11 mouse cellular contexts compared by ENCODE assay signal in the genomic region with DNA sequence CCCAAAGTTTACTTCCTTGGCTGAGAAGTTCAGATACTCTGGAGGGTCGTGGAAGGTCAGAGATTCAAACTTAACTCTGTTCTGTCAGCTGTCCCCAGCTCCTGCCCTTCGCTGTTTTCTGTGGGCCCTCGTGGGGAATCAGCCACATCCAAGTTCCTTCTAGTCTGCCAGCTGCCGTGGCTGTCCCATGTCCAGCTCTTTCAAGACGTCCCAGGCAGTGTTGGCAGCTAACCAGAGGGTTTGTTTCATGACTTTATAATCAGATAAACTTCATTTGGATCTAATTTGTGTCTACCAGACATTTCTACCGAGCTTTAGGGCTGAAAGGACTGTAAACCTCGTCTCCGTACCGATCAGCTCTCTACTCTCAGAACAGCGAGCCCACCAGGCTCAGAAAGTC.
DNase-seq lines count a peak whose midpoint lies in the region; ATAC-seq lines count a peak whose summit lies in the region.
"Had no signal": no experiment of that assay in that cellular context is flagged by ENCODE, and none has a peak within 500 bp of the region (broad histone marks: within the 10 kb centered on the region; RNA-seq: fewer than 3 reads in every experiment).

No protein-coding gene starts in this region.

- no peak overlapping the region for H3K4me3 ChIP-seq in hindbrain, embryonic 13.5 days
- H3K4me3 ChIP-seq in hindbrain, embryonic 10.5 days: no peak overlapping the region
- H3K4me3 ChIP-seq in hindbrain, embryonic 16.5 days (ENCODE audit: low read length): no peak overlapping the region
- H3K4me3 ChIP-seq: midbrain, embryonic 10.5 days; neural tube, embryonic 15.5 days had no signal

- H3K36me3 ChIP-seq in hindbrain, embryonic 13.5 days: no peaks in the 10 kb centered on the region
- H3K36me3 ChIP-seq in hindbrain, embryonic 10.5 days: no peaks in the 10 kb centered on the region
- no peaks in the 10 kb centered on the region for H3K36me3 ChIP-seq in hindbrain, embryonic 16.5 days (ENCODE audit: control insufficient read depth, insufficient read depth, low read length)
- H3K36me3 ChIP-seq: midbrain, embryonic 10.5 days; neural tube, embryonic 15.5 days had no signal

- no peak for ATAC-seq in hindbrain, embryonic 13.5 days (ENCODE audit: low FRiP score)
- no peak for ATAC-seq in hindbrain, embryonic 16.5 days
- ATAC-seq: inflammation-experienced regulatory T-cells, adult 6 months had no signal

- H3K27ac ChIP-seq in hindbrain, embryonic 13.5 days: 0 out of 2 replicates have a peak overlapping the region, but pooled peaks have one; percentile 20
- no peak overlapping the region for H3K27ac ChIP-seq in hindbrain, embryonic 10.5 days
- peak overlapping the region; percentile 34 for H3K27ac ChIP-seq in hindbrain, embryonic 16.5 days (ENCODE audit: low read depth, low read length)
- H3K27ac ChIP-seq: midbrain, embryonic 10.5 days had no signal

- 72% methylated on average over 10 of the region's 10 CpGs for WGBS in hindbrain, embryonic 13.5 days
- WGBS in hindbrain, embryonic 10.5 days: 78% methylated on average over 10 of the region's 10 CpGs
- WGBS in hindbrain, embryonic 16.5 days: 48% methylated on average over 10 of the region's 10 CpGs

- no peaks in the 10 kb centered on the region for H3K27me3 ChIP-seq in hindbrain, embryonic 13.5 days
- H3K27me3 ChIP-seq in hindbrain, embryonic 10.5 days (ENCODE audit: insufficient read depth, poor library complexity, severe bottlenecking): no peaks in the 10 kb centered on the region
- no peaks in the 10 kb centered on the region for H3K27me3 ChIP-seq in hindbrain, embryonic 16.5 days (replicated peaks; ENCODE audit: control insufficient read depth, insufficient read depth, low read length)
- H3K27me3 ChIP-seq: neural tube, embryonic 15.5 days had no signal

- DNase-seq in adrenal gland, postnatal 10 days: peak; percentile 58
- DNase-seq in adrenal gland, postnatal 4 days (ENCODE audit: low spot score in 2 of 2): no peak
- DNase-seq in hindbrain, embryonic 10.5 days (ENCODE audit: low spot score): no peak
- DNase-seq in lung, postnatal 36 days: peak; percentile 71
- no peak for DNase-seq in thymus, postnatal 36 days
- no peak for DNase-seq in layer of hippocampus, adult 18-20 months (ENCODE audit: low spot score in 2 of 2)

- H3K4me1 ChIP-seq in hindbrain, embryonic 13.5 days (replicated peaks): peaks cover 67% of the 10 kb centered on the region
- peaks cover 43% of the 10 kb centered on the region for H3K4me1 ChIP-seq in hindbrain, embryonic 10.5 days (replicated peaks)
- peaks cover 24% of the 10 kb centered on the region for H3K4me1 ChIP-seq in hindbrain, embryonic 16.5 days (ENCODE audit: control insufficient read depth, insufficient read depth, low read depth, low read length)

- H3K9ac ChIP-seq in hindbrain, embryonic 13.5 days: no peak overlapping the region
- no peak overlapping the region; the same call in 1 of the 2 replicates for H3K9ac ChIP-seq in hindbrain, embryonic 16.5 days (ENCODE audit: low read depth, low read length)
- H3K9ac ChIP-seq: neural tube, embryonic 15.5 days had no signal

- H3K4me2 ChIP-seq in hindbrain, embryonic 13.5 days: no peak overlapping the region
- H3K4me2 ChIP-seq in hindbrain, embryonic 16.5 days (ENCODE audit: low read length): no peak overlapping the region
- H3K4me2 ChIP-seq: neural tube, embryonic 15.5 days had no signal

- no peaks in the 10 kb centered on the region for H3K9me3 ChIP-seq in hindbrain, embryonic 13.5 days
- no peaks in the 10 kb centered on the region for H3K9me3 ChIP-seq in hindbrain, embryonic 10.5 days
- no peaks in the 10 kb centered on the region for H3K9me3 ChIP-seq in hindbrain, embryonic 16.5 days (ENCODE audit: control insufficient read depth, low read length)
- H3K9me3 ChIP-seq: midbrain, embryonic 10.5 days; neural tube, embryonic 15.5 days had no signal

Comparison
In these comparisons a context has a peak if more than half of its experiments do, and no peak if none do; other contexts are left out.
1. DNase-seq: peak in adrenal gland, postnatal 10 days (single experiment) and lung, postnatal 36 days (single experiment); none in adrenal gland, postnatal 4 days (0 of 2), hindbrain, embryonic 10.5 days (single experiment), thymus, postnatal 36 days (0 of 2) and layer of hippocampus, adult 18-20 months (0 of 2).